Mouse (Mus musculus): ENCODE data around the gene Rasd2.
A peak's percentile ranks its signal among the peaks of the same experiment; 100 is the strongest.

Gene Rasd2

GRCm38 (mm10) chr8:75219877-75220738 lies 6.4 kb downstream of the Rasd2 start:
- DNase-seq (ENCODE audit: extremely low read depth, low read depth) = peak; percentile 31

- no peak for DNase-seq (ENCODE audit: extremely low read depth, low read depth)
Measured at GRCm38 (mm10) chr8:75222665-75223064, 8.9 kb downstream of the Rasd2 start.

- no peak for DNase-seq (ENCODE audit: extremely low read depth, low read depth)
Measured at GRCm38 (mm10) chr8:75226773-75227172, 13.0 kb downstream of the Rasd2 start.

GRCm38 (mm10) chr8:75233915-75234554 lies 20.3 kb downstream of the Rasd2 start:
- no peak for DNase-seq (ENCODE audit: extremely low read depth, low read depth)

GRCm38 (mm10) chr8:75247331-75247730 lies 33.6 kb downstream of the Rasd2 start:
- DNase-seq (ENCODE audit: extremely low read depth, low read depth) = peak; percentile 25

GRCm38 (mm10) chr8:75249186-75249585 lies 35.4 kb downstream of the Rasd2 start:
- no peak for DNase-seq (ENCODE audit: extremely low read depth, low read depth)

- DNase-seq (ENCODE audit: extremely low read depth, low read depth) = no peak
Measured at GRCm38 (mm10) chr8:75254027-75254426, 40.3 kb downstream of the Rasd2 start.

GRCm38 (mm10) chr8:75255635-75256034 lies 41.9 kb downstream of the Rasd2 start:
- DNase-seq (ENCODE audit: extremely low read depth, low read depth) = no peak

GRCm38 (mm10) chr8:75272166-75272565 lies 58.4 kb downstream of the Rasd2 start:
- peak; percentile 9 for DNase-seq (ENCODE audit: extremely low read depth, low read depth)
